Mouse (Mus musculus): ENCODE measurements around the gene Ifit1. TPM values are rescaled to one million over a fixed set of nuclear protein-coding genes. Genes with fewer than 3 reads are reported as not detected.
"Not testable (repeated sequence)": the region's sequence is repeated elsewhere in the genome, so short reads cannot be mapped to it uniquely, and the experiment has no call there.

Gene Ifit1
- polyA plus RNA-seq (2012; fragmentation: generic; extraction: Trizol): 0.01 TPM
- long read RNA-seq, experiment 1, partial matches to known transcripts: 0 of 1 reads
- long read RNA-seq, experiment 1, other reads (novel, unspliced or antisense): 0 of 1 reads
- long read RNA-seq, experiment 2, partial matches to known transcripts: 0 of 3 reads
- long read RNA-seq, experiment 2, other reads (novel, unspliced or antisense): 0 of 3 reads

GRCm38 (mm10) chr19:34640623-34641022 lies at the start of gene Ifit1, which contains the start of gene Ifit1bl2:
Gene Ifit1, plus strand, starts transcription at chr19:34640871.
Gene Ifit1bl2, minus strand, starts transcription at chr19:34640743.
- no peak within 1 kb of the TSS for H3ac ChIP-seq (ENCODE audit: control insufficient read depth, insufficient read length, low read depth)
- no peak within 1 kb of the TSS for H3K4me3 ChIP-seq (ENCODE audit: insufficient read depth, poor library complexity, severe bottlenecking)
- H3K27me3 ChIP-seq (ENCODE audit: control insufficient read depth, insufficient read depth, insufficient read length): peaks cover 3% of the 10 kb centered on the region
- no peaks in the 10 kb centered on the region for H3K79me2 ChIP-seq (ENCODE audit: control insufficient read depth, insufficient read depth)
- no peaks in the 10 kb centered on the region for H3K79me3 ChIP-seq (ENCODE audit: low read depth)
- H3K36me3 ChIP-seq (ENCODE audit: control insufficient read depth, insufficient read depth): no peaks in the 10 kb centered on the region
- TF ChIP-seq MYOG (IDR thresholded peaks at IDR 0.05; ENCODE audit: control insufficient read depth, extremely low read depth, insufficient read length) (no peak), CEBPB (IDR thresholded peaks at IDR 0.05; ENCODE audit: low read depth) (no peak), MAX (IDR thresholded peaks at IDR 0.05) (no peak), FOSL1 (IDR thresholded peaks at IDR 0.05; ENCODE audit: insufficient read depth, low read length, poor library complexity, severe bottlenecking) (no peak), CTCF (IDR thresholded peaks at IDR 0.05; ENCODE audit: control insufficient read depth, insufficient read depth, insufficient read length) (no peak), USF1 (IDR thresholded peaks at IDR 0.05; ENCODE audit: low read depth) (no peak), MYOD1 (IDR thresholded peaks at IDR 0.05; ENCODE audit: control insufficient read depth, insufficient read length, low read depth) (no peak)

- Histone ChIP-seq H3K27me3 (ENCODE audit: control insufficient read depth, insufficient read depth, insufficient read length) (peaks cover 1% of the 10 kb centered on the region), H3K79me3 (ENCODE audit: low read depth) (no peaks in the 10 kb centered on the region), H3K79me2 (ENCODE audit: control insufficient read depth, insufficient read depth) (no peaks in the 10 kb centered on the region), H3K4me3 (ENCODE audit: insufficient read depth, poor library complexity, severe bottlenecking) (no peak overlapping the region), H3ac (ENCODE audit: control insufficient read depth, insufficient read length, low read depth) (no peak overlapping the region), H3K36me3 (ENCODE audit: control insufficient read depth, insufficient read depth) (no peaks in the 10 kb centered on the region)
- no peak for TF ChIP-seq USF1 (IDR thresholded peaks at IDR 0.05; ENCODE audit: low read depth)
- no peak for TF ChIP-seq CEBPB (IDR thresholded peaks at IDR 0.05; ENCODE audit: low read depth)
- no peak for TF ChIP-seq FOSL1 (IDR thresholded peaks at IDR 0.05; ENCODE audit: insufficient read depth, low read length, poor library complexity, severe bottlenecking)
- TF ChIP-seq MAX (IDR thresholded peaks at IDR 0.05): no peak
- no peak for TF ChIP-seq MYOG (IDR thresholded peaks at IDR 0.05; ENCODE audit: control insufficient read depth, extremely low read depth, insufficient read length)
- no peak for TF ChIP-seq CTCF (IDR thresholded peaks at IDR 0.05; ENCODE audit: control insufficient read depth, insufficient read depth, insufficient read length)
- TF ChIP-seq MYOD1 (IDR thresholded peaks at IDR 0.05; ENCODE audit: control insufficient read depth, insufficient read length, low read depth): no peak
Observed at GRCm38 (mm10) chr19:34593456-34593855, 47.2 kb upstream of the Ifit1 start.

GRCm38 (mm10) chr19:34594523-34594922 lies 46.1 kb upstream of the Ifit1 start:
- H3K79me2 ChIP-seq (ENCODE audit: control insufficient read depth, insufficient read depth); H3K36me3 ChIP-seq (ENCODE audit: control insufficient read depth, insufficient read depth); H3K27me3 ChIP-seq (ENCODE audit: control insufficient read depth, insufficient read depth, insufficient read length); H3K79me3 ChIP-seq (ENCODE audit: low read depth); H3K4me3 ChIP-seq (ENCODE audit: insufficient read depth, poor library complexity, severe bottlenecking); H3ac ChIP-seq (ENCODE audit: control insufficient read depth, insufficient read length, low read depth): not testable (repeated sequence)

- H3K4me3 ChIP-seq (ENCODE audit: insufficient read depth, poor library complexity, severe bottlenecking): no peak overlapping the region
- H3K36me3 ChIP-seq (ENCODE audit: control insufficient read depth, insufficient read depth): no peaks in the 10 kb centered on the region
- TF ChIP-seq CEBPB (IDR thresholded peaks at IDR 0.05; ENCODE audit: low read depth) (peak; percentile 41), CTCF (IDR thresholded peaks at IDR 0.05; ENCODE audit: control insufficient read depth, insufficient read depth, insufficient read length) (no peak), USF1 (IDR thresholded peaks at IDR 0.05; ENCODE audit: low read depth) (no peak), MAX (IDR thresholded peaks at IDR 0.05) (no peak), MYOG (IDR thresholded peaks at IDR 0.05; ENCODE audit: control insufficient read depth, extremely low read depth, insufficient read length) (no peak), MYOD1 (IDR thresholded peaks at IDR 0.05; ENCODE audit: control insufficient read depth, insufficient read length, low read depth) (no peak)
- no peaks in the 10 kb centered on the region for H3K79me3 ChIP-seq (ENCODE audit: low read depth)
- H3K79me2 ChIP-seq (ENCODE audit: control insufficient read depth, insufficient read depth): no peaks in the 10 kb centered on the region
- H3K27me3 ChIP-seq (ENCODE audit: control insufficient read depth, insufficient read depth, insufficient read length): peaks cover 3% of the 10 kb centered on the region
- no peak overlapping the region for H3ac ChIP-seq (ENCODE audit: control insufficient read depth, insufficient read length, low read depth)
Observed at GRCm38 (mm10) chr19:34596811-34597210, 43.9 kb upstream of the Ifit1 start.

GRCm38 (mm10) chr19:34598341-34598740 lies 42.3 kb upstream of the Ifit1 start:
- Histone ChIP-seq H3K27me3 (ENCODE audit: control insufficient read depth, insufficient read depth, insufficient read length) (peaks cover 3% of the 10 kb centered on the region), H3ac (ENCODE audit: control insufficient read depth, insufficient read length, low read depth) (no peak overlapping the region), H3K79me3 (ENCODE audit: low read depth) (no peaks in the 10 kb centered on the region), H3K79me2 (ENCODE audit: control insufficient read depth, insufficient read depth) (no peaks in the 10 kb centered on the region), H3K4me3 (ENCODE audit: insufficient read depth, poor library complexity, severe bottlenecking) (no peak overlapping the region), H3K36me3 (ENCODE audit: control insufficient read depth, insufficient read depth) (no peaks in the 10 kb centered on the region)
- TF ChIP-seq CTCF (IDR thresholded peaks at IDR 0.05; ENCODE audit: control insufficient read depth, insufficient read depth, insufficient read length) (no peak), MYOD1 (IDR thresholded peaks at IDR 0.05; ENCODE audit: control insufficient read depth, insufficient read length, low read depth) (no peak)

GRCm38 (mm10) chr19:34599250-34599649 lies 41.4 kb upstream of the Ifit1 start:
- not testable (repeated sequence) for H3K27me3 ChIP-seq (ENCODE audit: control insufficient read depth, insufficient read depth, insufficient read length); H3K79me3 ChIP-seq (ENCODE audit: low read depth); H3K79me2 ChIP-seq (ENCODE audit: control insufficient read depth, insufficient read depth); H3K4me3 ChIP-seq (ENCODE audit: insufficient read depth, poor library complexity, severe bottlenecking); H3ac ChIP-seq (ENCODE audit: control insufficient read depth, insufficient read length, low read depth); H3K36me3 ChIP-seq (ENCODE audit: control insufficient read depth, insufficient read depth)

- H3K36me3 ChIP-seq (ENCODE audit: control insufficient read depth, insufficient read depth): not testable (repeated sequence)
Observed at GRCm38 (mm10) chr19:34601888-34602287, 38.8 kb upstream of the Ifit1 start, which contains the start of gene Ifit1bl1. Gene Ifit1bl1, minus strand, starts transcription at chr19:34601956.

More at GRCm38 (mm10) chr19:34601888-34602287, 38.8 kb upstream of the Ifit1 start, which contains the start of gene Ifit1bl1:
- not testable (repeated sequence) for H3ac ChIP-seq (ENCODE audit: control insufficient read depth, insufficient read length, low read depth); H3K4me3 ChIP-seq (ENCODE audit: insufficient read depth, poor library complexity, severe bottlenecking); H3K79me3 ChIP-seq (ENCODE audit: low read depth); H3K27me3 ChIP-seq (ENCODE audit: control insufficient read depth, insufficient read depth, insufficient read length); H3K79me2 ChIP-seq (ENCODE audit: control insufficient read depth, insufficient read depth)
